Mouse (Mus musculus) limb, embryonic 12.5 days (tissue): Measurements from ENCODE around the gene Mup9. TPM values are rescaled to one million over a fixed set of nuclear protein-coding genes. Genes with fewer than 3 reads are reported as not detected.
"Not testable (repeated sequence)": the region's sequence is repeated elsewhere in the genome, so short reads cannot be mapped to it uniquely, and the experiment has no call there.

Experiments
- ATAC-seq: fragments of 200-750 bp; cut with Nextera tagmentation; 2 replicates; pipeline ENCODE4 v1.8.0; 2017; ENCODE audit warnings: low read depth, moderate TSS enrichment; ENCODE audit not compliant: insufficient number of reproducible peaks, insufficient read depth, low FRiP score, low TSS enrichment
- H3K27ac ChIP-seq: fragments of 300-500 bp; sonication (generic); 2 replicates; pipeline ENCODE4 v1.5.1; 2016; ENCODE audit warnings: mild to moderate bottlenecking, moderate library complexity
- H3K27me3 ChIP-seq: fragments of 300-500 bp; sonication (generic); 2 replicates; pipeline ENCODE4 v1.6.1; 2016; ENCODE audit warnings: mild to moderate bottlenecking, moderate library complexity
- H3K36me3 ChIP-seq: fragments of 300-500 bp; sonication (generic); 2 replicates; pipeline ENCODE4 v1.6.1; 2016; ENCODE audit warnings: mild to moderate bottlenecking, moderate library complexity
- H3K4me1 ChIP-seq: fragments of 300-500 bp; sonication (generic); replicated peaks from 2 replicates; pipeline ENCODE4 v1.6.1; 2016
- H3K4me2 ChIP-seq: fragments of 300-500 bp; sonication (generic); 2 replicates; pipeline ENCODE4 v1.6.1; 2016; ENCODE audit warnings: mild to moderate bottlenecking, moderate library complexity
- H3K4me3 ChIP-seq: fragments of 300-500 bp; sonication (generic); replicated peaks from 2 replicates; pipeline ENCODE4 v1.5.1; 2016; ENCODE audit warnings: mild to moderate bottlenecking
- H3K9ac ChIP-seq: fragments of 300-500 bp; sonication (generic); replicated peaks from 2 replicates; pipeline ENCODE4 v1.6.1; 2016; ENCODE audit warnings: mild to moderate bottlenecking, moderate library complexity
- H3K9me3 ChIP-seq: fragments of 300-500 bp; sonication (generic); 2 replicates; pipeline ENCODE4 v1.6.1; 2016; ENCODE audit warnings: mild to moderate bottlenecking, moderate library complexity
- WGBS: fragments of 180-500 bp; shearing (Covaris S2); methylation state at CpG from one replicate; pipeline ENCODE4 v1.1.7; 2016; 5-methylcytosine and 5-hydroxymethylcytosine counted together
- polyA plus RNA-seq: library from polyadenylated mRNA; unstranded; fragments of >200 nt; fragmentation: Nextera tagmentation; extraction: Ambion mirVana; gene quantifications from 2 replicates; pipeline ENCODE4 v1.2.1, GENCODE M21; 2016

Gene Mup9
- polyA plus RNA-seq, result 0.33 TPM in 1 of 2 replicates, not detected in the other

DNA sequence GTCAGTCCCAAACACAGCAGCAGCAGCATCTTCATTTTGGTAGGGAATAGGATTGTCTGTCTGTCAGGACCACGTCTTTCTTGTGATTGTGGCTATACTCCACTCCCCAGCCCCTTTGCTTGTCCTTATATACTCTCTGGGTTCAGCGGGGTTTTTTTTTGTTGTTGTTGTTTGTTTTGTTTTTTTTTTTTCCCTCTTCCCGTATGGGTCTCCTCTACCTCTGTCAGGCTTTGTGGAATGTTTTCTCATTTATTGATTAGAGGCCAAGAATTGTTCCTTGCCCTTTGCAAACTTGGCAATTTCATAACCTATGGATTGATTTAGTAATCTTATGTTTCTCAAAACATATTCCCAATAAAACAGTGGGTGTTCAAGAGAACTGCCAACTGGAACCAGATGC, at the start of gene Mup9:
Gene Mup9 (minus strand): TSS at position 101 of the 400 bp plus-strand sequence.
- H3K9ac ChIP-seq, H3K4me2 ChIP-seq, H3K27me3 ChIP-seq, ATAC-seq, H3K9me3 ChIP-seq, H3K36me3 ChIP-seq, H3K4me1 ChIP-seq, H3K4me3 ChIP-seq, H3K27ac ChIP-seq: not testable (repeated sequence)
- WGBS, result 76% methylated on average over 3 of the region's 3 CpGs

Other genes starting within 250 kb of the Mup9 start
- gene Mup8, start 199.4 kb downstream of the Mup9 start, polyA plus RNA-seq, result 0.29 TPM in 1 of 2 replicates, not detected in the other
- not detected in 2 replicates for gene Mup1, start 80.0 kb upstream of the Mup9 start, polyA plus RNA-seq
- 0.58 TPM in 1 of 2 replicates, not detected in the other for gene Mup10, start 160.2 kb upstream of the Mup9 start, polyA plus RNA-seq
- gene Mup11, start 240.5 kb upstream of the Mup9 start, polyA plus RNA-seq, result not detected in 2 replicates